Mouse (Mus musculus) intestine, embryonic 16.5 days (tissue): ENCODE measurements around the gene Plrg1. TPM values are rescaled to one million over a fixed set of nuclear protein-coding genes. Genes with fewer than 3 reads are reported as not detected.

Source experiments
- ATAC-seq: fragments of 200-750 bp; cut with Nextera tagmentation; 2 replicates; pipeline ENCODE4 v1.8.0; 2017; ENCODE audit warnings: moderate TSS enrichment, moderate library complexity
- H3K27ac ChIP-seq: fragments of 300-500 bp; sonication (generic); 2 replicates; pipeline ENCODE4 v1.5.1; 2014; ENCODE audit warnings: mild to moderate bottlenecking, low read length
- H3K27me3 ChIP-seq: fragments of 300-500 bp; sonication (generic); replicated peaks from 2 replicates; pipeline ENCODE4 v1.6.1; 2014; ENCODE audit warnings: low read length, control low read depth, mixed read lengths; ENCODE audit not compliant: control insufficient read depth, insufficient read depth
- H3K36me3 ChIP-seq: fragments of 300-500 bp; sonication (generic); 2 replicates; pipeline ENCODE4 v1.6.1; 2014; ENCODE audit warnings: low read length, control low read depth; ENCODE audit not compliant: control insufficient read depth, insufficient read depth
- H3K4me1 ChIP-seq: fragments of 300-500 bp; sonication (generic); 2 replicates; pipeline ENCODE4 v1.6.1; 2014; ENCODE audit warnings: low read length, control low read depth, mixed read lengths; ENCODE audit not compliant: control insufficient read depth, insufficient read depth
- H3K4me2 ChIP-seq: fragments of 300-500 bp; sonication (generic); 2 replicates; pipeline ENCODE4 v1.6.1; 2014; ENCODE audit warnings: low read depth, low read length, control low read depth
- H3K4me3 ChIP-seq: fragments of 300-500 bp; sonication (generic); 2 replicates; pipeline ENCODE4 v1.5.1; 2014; ENCODE audit warnings: mild to moderate bottlenecking, low read length
- H3K9ac ChIP-seq: fragments of 300-500 bp; sonication (generic); 2 replicates; pipeline ENCODE4 v1.6.1; 2014; ENCODE audit warnings: low read depth, low read length
- H3K9me3 ChIP-seq: fragments of 300-500 bp; sonication (generic); 2 replicates; pipeline ENCODE4 v1.6.1; 2016; ENCODE audit warnings: low read length, control low read depth; ENCODE audit not compliant: control insufficient read depth
- WGBS: fragments of 180-500 bp; shearing (Covaris S2); extraction: QIAGEN DNeasy Blood & Tissue Kit; methylation state at CpG from one replicate; pipeline ENCODE4 v1.1.7; 2014; 5-methylcytosine and 5-hydroxymethylcytosine counted together
- polyA plus RNA-seq: library from polyadenylated mRNA; unstranded; fragments of >200 nt; fragmentation: Nextera tagmentation; extraction: Ambion mirVana; gene quantifications from 2 replicates; pipeline ENCODE4 v1.2.1, GENCODE M21; 2015

The Plrg1 gene
- polyA plus RNA-seq, 1 experiment from 2014 or later, result 87.1 TPM

DNA sequence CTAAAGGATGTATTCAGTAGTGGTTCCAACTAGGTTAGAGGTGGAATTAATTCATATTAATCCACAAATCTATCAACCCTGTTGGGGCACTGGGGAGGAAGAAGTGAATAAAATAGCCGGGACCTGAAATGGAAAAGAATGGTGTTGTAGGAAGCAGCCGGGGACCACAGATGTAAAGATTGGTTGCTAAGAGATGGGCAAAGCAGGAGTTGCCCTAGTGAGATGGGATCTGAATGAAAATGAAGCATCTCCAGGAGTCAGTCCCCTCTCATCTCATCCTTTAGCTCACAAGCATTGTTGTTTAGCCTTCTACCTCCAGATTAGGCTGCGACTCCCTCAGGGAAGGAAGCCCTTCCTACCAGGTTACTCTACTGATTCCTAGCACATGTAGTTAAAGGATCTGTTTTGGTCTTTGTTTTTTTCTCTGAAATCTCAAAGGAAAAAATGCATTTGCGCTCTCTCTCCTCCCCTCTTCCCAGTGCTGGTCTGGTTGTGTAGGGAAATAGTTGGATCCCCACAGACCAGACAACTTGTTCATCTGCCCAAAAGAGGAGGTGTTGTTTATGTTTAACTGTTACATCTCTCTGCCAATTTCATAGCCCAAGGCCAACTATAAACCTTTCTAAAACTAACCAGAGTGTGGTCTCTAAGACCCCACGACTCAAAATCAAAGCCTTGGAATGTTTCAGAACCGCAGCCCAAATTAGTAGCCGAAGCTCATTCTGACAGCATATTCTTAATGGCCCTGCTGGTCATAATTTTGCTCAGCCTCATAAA, 56.4 kb downstream of the Plrg1 start:
- no peak overlapping the region for H3K27ac ChIP-seq
- no peaks in the 10 kb centered on the region for H3K9me3 ChIP-seq
- no peaks in the 10 kb centered on the region for H3K4me1 ChIP-seq
- no peaks in the 10 kb centered on the region for H3K27me3 ChIP-seq
- H3K9ac ChIP-seq, result no peak overlapping the region
- no peak overlapping the region for H3K4me3 ChIP-seq
- 60% methylated on average over 7 of the region's 7 CpGs for WGBS
- no peak overlapping the region for H3K4me2 ChIP-seq
- H3K36me3 ChIP-seq, result no peaks in the 10 kb centered on the region
- no peak for ATAC-seq

DNA sequence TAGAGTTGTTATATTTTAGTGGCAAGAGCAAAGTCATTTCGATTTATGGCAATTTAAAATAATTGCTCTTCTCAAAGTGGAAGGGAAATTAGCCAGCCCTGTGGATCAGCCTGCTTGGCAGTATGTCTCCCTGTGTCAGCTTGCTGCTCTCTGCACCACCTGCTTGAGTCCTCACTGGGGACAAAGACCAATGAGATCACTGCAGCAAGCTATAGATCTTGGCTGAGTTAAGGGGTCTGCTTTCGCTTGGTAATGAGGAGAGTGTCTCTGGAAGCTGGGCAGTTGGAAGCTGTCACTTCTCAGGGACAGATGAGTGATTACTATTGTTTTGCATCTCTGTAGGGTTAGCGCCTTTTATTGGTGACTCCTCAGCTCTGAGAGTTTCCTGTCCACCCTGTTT, 57.5 kb downstream of the Plrg1 start:
- Histone ChIP-seq H3K27ac (no peak overlapping the region), H3K9me3 (no peaks in the 10 kb centered on the region), H3K4me2 (no peak overlapping the region), H3K9ac (no peak overlapping the region), H3K4me1 (no peaks in the 10 kb centered on the region), H3K27me3 (no peaks in the 10 kb centered on the region), H3K4me3 (no peak overlapping the region), H3K36me3 (no peaks in the 10 kb centered on the region)
- 26% methylated on average over 3 of the region's 3 CpGs for WGBS
- ATAC-seq, result no peak

DNA sequence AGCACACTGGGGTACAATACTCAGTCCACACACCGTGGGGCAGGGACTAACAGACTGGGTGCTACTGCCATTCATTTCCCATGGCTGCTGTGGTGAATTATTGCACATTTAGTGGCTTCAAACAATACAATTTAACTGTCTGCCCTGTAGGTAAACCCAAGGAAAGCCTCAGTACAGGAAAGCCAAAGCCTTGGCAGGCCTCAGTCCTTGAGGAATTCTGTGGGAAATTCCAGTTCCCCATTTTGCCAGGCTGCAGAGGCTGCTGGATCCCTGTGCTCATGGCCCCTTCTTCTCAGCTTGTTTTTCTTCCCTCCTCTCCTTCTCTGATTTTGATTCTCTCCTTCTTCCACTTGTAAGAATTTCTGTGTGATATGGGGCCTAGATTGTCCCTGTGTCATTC, 59.6 kb downstream of the Plrg1 start:
- H3K4me2 ChIP-seq, result no peak overlapping the region
- no peak for ATAC-seq
- no peak overlapping the region for H3K4me3 ChIP-seq
- H3K27me3 ChIP-seq, result no peaks in the 10 kb centered on the region
- no peak overlapping the region for H3K27ac ChIP-seq
- WGBS, result 65% methylated on average over 1 of the region's 1 CpGs
- H3K36me3 ChIP-seq, result no peaks in the 10 kb centered on the region
- no peaks in the 10 kb centered on the region for H3K4me1 ChIP-seq
- H3K9me3 ChIP-seq, result no peaks in the 10 kb centered on the region
- H3K9ac ChIP-seq, result no peak overlapping the region

DNA sequence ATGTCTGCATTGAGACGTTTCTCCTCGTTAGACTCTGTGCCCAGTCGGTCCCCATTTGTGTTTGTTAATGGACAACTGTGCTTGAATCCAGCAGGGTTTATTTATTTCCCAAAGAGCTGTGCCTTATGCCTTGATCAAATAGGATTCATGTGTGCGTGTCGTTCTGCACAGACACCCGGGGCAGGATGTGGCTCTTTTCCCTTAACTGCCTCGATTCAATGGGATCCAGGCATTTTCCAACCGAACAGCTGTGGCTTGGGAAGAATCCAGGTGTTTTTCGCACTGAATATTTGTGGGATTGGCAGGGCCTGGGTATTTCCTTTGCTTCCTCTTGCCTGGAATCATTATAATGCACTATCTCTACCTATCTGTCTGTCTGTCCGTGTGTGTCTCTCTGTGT, 62.3 kb downstream of the Plrg1 start:
- Histone ChIP-seq H3K4me3 (no peak overlapping the region), H3K4me1 (no peaks in the 10 kb centered on the region), H3K4me2 (no peak overlapping the region), H3K36me3 (no peaks in the 10 kb centered on the region), H3K27me3 (peaks cover 3% of the 10 kb centered on the region; the same call in 1 of the 2 replicates), H3K9me3 (no peaks in the 10 kb centered on the region), H3K27ac (no peak overlapping the region), H3K9ac (no peak overlapping the region)
- ATAC-seq, result no peak
- 62% methylated on average over 10 of the region's 10 CpGs for WGBS

Other genes with a start within 250 kb of the Plrg1 start
- 4.6 and 5.4 TPM in 2 replicates for gene Rbm46, start 179.0 kb upstream of the Plrg1 start, polyA plus RNA-seq
- 14.2 and 16.1 TPM in 2 replicates for gene Lrat, start 151.5 kb upstream of the Plrg1 start, polyA plus RNA-seq
- 5.9 and 14.1 TPM in 2 replicates for gene Fgg, start 47.8 kb upstream of the Plrg1 start, polyA plus RNA-seq
- 11.6 and 19.2 TPM in 2 replicates for gene Fga, start 29.4 kb upstream of the Plrg1 start, polyA plus RNA-seq
- 10.5 and 13.7 TPM in 2 replicates for gene Fgb, start 5.7 kb upstream of the Plrg1 start, polyA plus RNA-seq
- 0.06 and 0.12 TPM in 2 replicates for gene Dchs2, start 72.4 kb downstream of the Plrg1 start, polyA plus RNA-seq